Mouse (Mus musculus): ENCODE measurements around the gene Tnfaip3.
A peak's percentile ranks its signal among the peaks of the same experiment; 100 is the strongest.

The Tnfaip3 gene

DNA sequence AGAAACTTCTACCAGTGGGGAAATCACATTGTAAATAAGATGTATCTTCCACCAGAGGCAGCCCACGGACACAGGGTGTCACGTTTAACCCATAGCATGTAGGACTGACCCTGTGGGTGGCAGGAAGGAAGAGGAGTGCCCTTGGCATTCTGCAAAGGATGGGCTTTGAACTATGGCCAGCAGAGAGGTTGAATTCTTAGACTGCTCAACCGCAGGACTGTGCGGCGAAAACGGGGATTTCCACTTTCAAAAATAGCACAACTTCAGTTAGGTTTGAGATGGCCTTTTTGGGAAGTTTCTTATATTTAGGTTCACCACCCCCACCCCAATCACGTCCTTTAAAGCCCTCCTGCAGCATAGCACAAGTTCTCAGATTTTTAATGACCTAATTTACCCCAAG, 50.6 kb downstream of the Tnfaip3 start:
- peak; percentile 16 to 18 for DNase-seq

DNA sequence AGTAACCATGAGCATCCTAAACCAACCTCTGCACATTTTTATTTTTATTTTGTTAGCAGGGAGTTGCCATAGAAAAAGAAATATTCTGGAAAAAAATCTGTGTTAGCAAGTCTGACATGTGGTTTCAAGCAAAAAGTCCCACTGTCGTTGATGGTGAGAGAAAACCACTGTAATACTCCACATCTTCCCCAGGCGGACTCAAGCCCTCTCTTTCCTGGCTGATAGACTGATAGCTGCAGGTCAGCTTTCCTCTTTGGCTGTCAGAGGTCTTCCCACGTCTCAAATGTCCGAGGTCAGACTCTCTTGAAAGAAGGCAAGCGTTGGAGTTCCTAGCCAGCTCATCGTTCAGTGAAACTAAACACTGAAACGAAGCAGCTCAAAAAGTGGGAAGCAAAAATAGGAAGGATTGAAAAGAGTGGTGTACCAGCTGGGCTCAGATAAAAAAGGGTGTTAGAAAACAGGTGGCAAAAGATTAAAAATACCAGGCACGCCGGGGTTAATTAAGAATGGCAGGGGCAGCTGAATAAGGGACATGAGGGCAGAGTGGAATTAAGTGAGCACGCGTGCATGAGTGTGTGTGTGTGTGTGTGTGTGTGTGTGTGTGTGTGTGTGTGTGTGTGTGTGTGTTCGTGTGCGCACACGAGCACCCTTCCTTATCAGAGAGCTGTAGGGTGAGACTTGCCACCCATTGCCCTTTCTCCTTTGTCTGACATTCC, 55.5 kb downstream of the Tnfaip3 start:
- no peak for DNase-seq

DNA sequence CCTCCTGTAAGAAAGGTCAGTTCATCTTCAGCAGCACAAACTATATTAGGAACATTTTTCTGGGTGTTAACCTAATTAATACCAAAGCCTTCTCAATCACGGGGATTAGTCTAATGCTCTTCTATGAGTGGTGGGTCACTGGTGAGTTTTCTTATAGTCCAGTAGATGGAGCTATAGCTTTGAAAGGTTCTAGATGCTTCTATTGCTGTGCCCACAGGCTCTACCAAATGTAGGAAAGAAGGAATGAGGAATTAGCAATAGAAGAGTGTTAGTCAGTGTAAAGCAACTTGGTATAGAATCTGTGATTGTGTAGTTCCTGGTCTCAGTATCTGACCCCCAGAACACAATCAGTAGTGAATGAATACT, 61.8 kb downstream of the Tnfaip3 start:
- no peak for DNase-seq

DNA sequence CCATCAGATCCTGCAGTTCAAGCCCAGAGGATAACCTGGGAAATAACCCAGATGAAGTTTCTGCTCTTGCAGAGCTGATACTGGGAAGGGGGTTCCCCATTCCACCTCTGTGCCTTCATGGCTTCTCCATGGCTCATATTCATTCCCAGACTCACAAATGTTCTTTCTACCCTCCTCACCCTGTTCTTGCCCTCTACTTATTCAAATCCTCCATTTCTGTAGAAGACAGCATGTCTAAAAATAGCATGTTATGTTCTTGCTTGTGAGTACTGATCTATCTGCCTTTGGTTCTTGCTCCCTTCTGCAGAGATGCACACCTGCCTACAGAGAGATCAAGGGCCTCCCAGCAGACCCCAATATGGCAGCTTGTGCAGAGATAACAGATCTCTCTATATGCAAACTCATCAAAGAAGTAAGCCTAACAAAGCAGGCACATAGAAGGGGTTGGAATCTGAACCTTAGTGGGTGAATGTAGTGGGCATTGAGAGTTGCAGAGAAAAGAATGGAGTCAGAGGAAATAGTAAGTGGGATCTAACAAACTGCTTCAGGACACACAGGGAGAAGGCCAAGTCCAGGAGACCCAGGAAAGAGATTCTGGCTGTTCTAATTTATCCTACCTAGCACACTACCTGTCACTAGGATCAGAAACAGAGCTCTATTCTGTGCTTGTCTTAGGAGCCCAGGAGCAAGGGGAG, 62.3 kb downstream of the Tnfaip3 start:
- no peak for DNase-seq
